Mouse (Mus musculus) MN1 (cell line): ENCODE measurements around the gene Tspan9.

Source experiments
- DNase-seq: peaks from one replicate; pipeline ENCODE4 v3.0.0-alpha.2; 2016; ENCODE audit warnings: low spot score

Gene Tspan9

GRCm38 (mm10) chr6:127923296-127923695, 220.1 kb downstream of the Tspan9 start:
- DNase-seq = no peak

- DNase-seq = no peak
Observed at GRCm38 (mm10) chr6:127921996-127922395, 221.4 kb downstream of the Tspan9 start.

- peak; percentile 7 for DNase-seq
Observed at GRCm38 (mm10) chr6:127920652-127921051, 222.7 kb downstream of the Tspan9 start.

- no peak for DNase-seq
Observed at GRCm38 (mm10) chr6:127919491-127919890, 223.9 kb downstream of the Tspan9 start.

GRCm38 (mm10) chr6:127917712-127918111, 225.7 kb downstream of the Tspan9 start:
- no peak for DNase-seq

- no peak for DNase-seq
Observed at GRCm38 (mm10) chr6:127916993-127917392, 226.4 kb downstream of the Tspan9 start.

- DNase-seq = no peak
Observed at GRCm38 (mm10) chr6:127912938-127913337, 230.5 kb downstream of the Tspan9 start.

GRCm38 (mm10) chr6:127911687-127912086, 231.7 kb downstream of the Tspan9 start:
- no peak for DNase-seq
